Mouse (Mus musculus): ENCODE data around the gene Ankdd1b. TPM values are rescaled to one million over a fixed set of nuclear protein-coding genes. Genes with fewer than 3 reads are reported as not detected.

The Ankdd1b gene
- polyA plus RNA-seq, 1 experiment from 2014 or later: not detected

GRCm38 (mm10) chr13:96450869-96451268 lies 20.1 kb downstream of the Ankdd1b start:
- Histone ChIP-seq H3K4me1 (no peaks in the 10 kb centered on the region), H3K4me3 (no peak overlapping the region), H3K36me3 (no peaks in the 10 kb centered on the region), H3K9me3 (replicated peaks) (no peaks in the 10 kb centered on the region), H3K27ac (no peak overlapping the region), H3K27me3 (ENCODE audit: low read depth, poor library complexity, severe bottlenecking) (no peaks in the 10 kb centered on the region)
- no peak for DNase-seq (ENCODE audit: low spot score)
- WGBS: 93% methylated on average over 7 of the region's 7 CpGs

- Histone ChIP-seq H3K27me3 (ENCODE audit: low read depth, poor library complexity, severe bottlenecking) (no peaks in the 10 kb centered on the region), H3K36me3 (no peaks in the 10 kb centered on the region), H3K9me3 (replicated peaks) (no peaks in the 10 kb centered on the region), H3K4me1 (no peaks in the 10 kb centered on the region), H3K4me3 (no peak overlapping the region), H3K27ac (no peak overlapping the region)
- no peak for DNase-seq (ENCODE audit: low spot score)
- WGBS: 88% methylated on average over 11 of the region's 11 CpGs
These were observed 20.7 kb downstream of the Ankdd1b start for GRCm38 (mm10) chr13:96450205-96450856.

GRCm38 (mm10) chr13:96440436-96440835 lies 30.6 kb downstream of the Ankdd1b start:
- H3K27ac ChIP-seq: no peak overlapping the region
- H3K4me1 ChIP-seq: peaks cover 5% of the 10 kb centered on the region; the same call in 1 of the 2 replicates
- H3K36me3 ChIP-seq: no peaks in the 10 kb centered on the region
- no peaks in the 10 kb centered on the region for H3K27me3 ChIP-seq (ENCODE audit: low read depth, poor library complexity, severe bottlenecking)
- WGBS: 89% methylated on average over 4 of the region's 4 CpGs
- DNase-seq (ENCODE audit: low spot score): no peak
- H3K4me3 ChIP-seq: no peak overlapping the region
- H3K9me3 ChIP-seq (replicated peaks): no peaks in the 10 kb centered on the region

GRCm38 (mm10) chr13:96436921-96437320 lies 34.1 kb downstream of the Ankdd1b start:
- no peaks in the 10 kb centered on the region for H3K36me3 ChIP-seq
- no peaks in the 10 kb centered on the region for H3K9me3 ChIP-seq (replicated peaks)
- DNase-seq (ENCODE audit: low spot score): no peak
- H3K4me1 ChIP-seq: peaks cover 11% of the 10 kb centered on the region; the same call in 1 of the 2 replicates
- no peaks in the 10 kb centered on the region for H3K27me3 ChIP-seq (ENCODE audit: low read depth, poor library complexity, severe bottlenecking)
- no peak overlapping the region for H3K27ac ChIP-seq
- no peak overlapping the region for H3K4me3 ChIP-seq
- WGBS: 85% methylated on average over 1 of the region's 1 CpGs

GRCm38 (mm10) chr13:96435793-96436192 lies 35.2 kb downstream of the Ankdd1b start:
- Histone ChIP-seq H3K9me3 (replicated peaks) (no peaks in the 10 kb centered on the region), H3K4me1 (peaks cover 11% of the 10 kb centered on the region; the same call in 1 of the 2 replicates), H3K27me3 (ENCODE audit: low read depth, poor library complexity, severe bottlenecking) (no peaks in the 10 kb centered on the region), H3K36me3 (no peaks in the 10 kb centered on the region), H3K4me3 (no peak overlapping the region), H3K27ac (no peak overlapping the region)
- 54% methylated on average over 13 of the region's 13 CpGs for WGBS
- DNase-seq (ENCODE audit: low spot score): peak; percentile 39

- no peaks in the 10 kb centered on the region for H3K36me3 ChIP-seq
- no peak for DNase-seq (ENCODE audit: low spot score)
These were observed 36.1 kb downstream of the Ankdd1b start for GRCm38 (mm10) chr13:96434899-96435331.

GRCm38 (mm10) chr13:96433648-96434190 lies 37.3 kb downstream of the Ankdd1b start:
- Histone ChIP-seq H3K9me3 (replicated peaks) (no peaks in the 10 kb centered on the region), H3K27me3 (ENCODE audit: low read depth, poor library complexity, severe bottlenecking) (no peaks in the 10 kb centered on the region), H3K4me3 (no peak overlapping the region), H3K27ac (0 out of 2 replicates have a peak overlapping the region, but pooled peaks have one; percentile 9), H3K36me3 (no peaks in the 10 kb centered on the region), H3K4me1 (peaks cover 11% of the 10 kb centered on the region; the same call in 1 of the 2 replicates)
- WGBS: 78% methylated on average over 11 of the region's 11 CpGs
- no peak for DNase-seq (ENCODE audit: low spot score)

More at GRCm38 (mm10) chr13:96434899-96435331, 36.1 kb downstream of the Ankdd1b start:
- Histone ChIP-seq H3K27me3 (ENCODE audit: low read depth, poor library complexity, severe bottlenecking) (no peaks in the 10 kb centered on the region), H3K27ac (no peak overlapping the region), H3K4me3 (no peak overlapping the region), H3K4me1 (peaks cover 11% of the 10 kb centered on the region; the same call in 1 of the 2 replicates), H3K9me3 (replicated peaks) (no peaks in the 10 kb centered on the region)
- 59% methylated on average over 5 of the region's 5 CpGs for WGBS

- H3K9me3 ChIP-seq (replicated peaks): no peaks in the 10 kb centered on the region
- no peaks in the 10 kb centered on the region for H3K36me3 ChIP-seq
- WGBS: 85% methylated on average over 6 of the region's 6 CpGs
- peaks cover 11% of the 10 kb centered on the region; the same call in 1 of the 2 replicates for H3K4me1 ChIP-seq
- no peak overlapping the region for H3K4me3 ChIP-seq
- DNase-seq (ENCODE audit: low spot score): no peak
- H3K27ac ChIP-seq: no peak overlapping the region
- no peaks in the 10 kb centered on the region for H3K27me3 ChIP-seq (ENCODE audit: low read depth, poor library complexity, severe bottlenecking)
These were observed 38.0 kb downstream of the Ankdd1b start for GRCm38 (mm10) chr13:96433041-96433440.

GRCm38 (mm10) chr13:96432376-96432811 lies 38.6 kb downstream of the Ankdd1b start:
- H3K27ac ChIP-seq: no peak overlapping the region
- H3K27me3 ChIP-seq (ENCODE audit: low read depth, poor library complexity, severe bottlenecking): no peaks in the 10 kb centered on the region
- H3K36me3 ChIP-seq: no peaks in the 10 kb centered on the region
- no peak for DNase-seq (ENCODE audit: low spot score)
- H3K4me3 ChIP-seq: no peak overlapping the region
- H3K9me3 ChIP-seq (replicated peaks): no peaks in the 10 kb centered on the region
- H3K4me1 ChIP-seq: peaks cover 11% of the 10 kb centered on the region; the same call in 1 of the 2 replicates
- 57% methylated on average over 3 of the region's 3 CpGs for WGBS

GRCm38 (mm10) chr13:96431595-96432156 lies 39.3 kb downstream of the Ankdd1b start:
- Histone ChIP-seq H3K36me3 (no peaks in the 10 kb centered on the region), H3K27me3 (ENCODE audit: low read depth, poor library complexity, severe bottlenecking) (no peaks in the 10 kb centered on the region), H3K4me1 (peaks cover 11% of the 10 kb centered on the region; the same call in 1 of the 2 replicates), H3K9me3 (replicated peaks) (no peaks in the 10 kb centered on the region), H3K4me3 (no peak overlapping the region), H3K27ac (no peak overlapping the region)
- 37% methylated on average over 12 of the region's 12 CpGs for WGBS
- DNase-seq (ENCODE audit: low spot score): peak; percentile 90

- Histone ChIP-seq H3K27me3 (ENCODE audit: low read depth, poor library complexity, severe bottlenecking) (no peaks in the 10 kb centered on the region), H3K4me3 (no peak overlapping the region), H3K9me3 (replicated peaks) (no peaks in the 10 kb centered on the region), H3K27ac (no peak overlapping the region), H3K36me3 (no peaks in the 10 kb centered on the region), H3K4me1 (peaks cover 4% of the 10 kb centered on the region; the same call in 1 of the 2 replicates)
- DNase-seq (ENCODE audit: low spot score): no peak
- whole genome bisulfite sequencing: 87% methylated on average over 5 of the region's 5 CpGs
These were observed 42.5 kb downstream of the Ankdd1b start for GRCm38 (mm10) chr13:96428531-96428930.

GRCm38 (mm10) chr13:96426044-96426443 lies 45.0 kb downstream of the Ankdd1b start:
- H3K36me3 ChIP-seq: no peaks in the 10 kb centered on the region
- no peak overlapping the region for H3K4me3 ChIP-seq
- DNase-seq (ENCODE audit: low spot score): no peak
- H3K27me3 ChIP-seq (ENCODE audit: low read depth, poor library complexity, severe bottlenecking): no peaks in the 10 kb centered on the region
- no peaks in the 10 kb centered on the region for H3K9me3 ChIP-seq (replicated peaks)
- WGBS: 64% methylated on average over 3 of the region's 3 CpGs
- H3K4me1 ChIP-seq: peaks cover 4% of the 10 kb centered on the region; the same call in 1 of the 2 replicates
- H3K27ac ChIP-seq: no peak overlapping the region
